Mouse (Mus musculus): Measurements from ENCODE around the gene Ghrh. TPM values are rescaled to one million over a fixed set of nuclear protein-coding genes. Genes with fewer than 3 reads are reported as not detected.

Ghrh gene
- not detected for polyA plus RNA-seq (2017; shearing (Covaris generic))

GRCm38 (mm10) chr2:157347361-157348159, at the start of gene Ghrh:
Gene Ghrh, minus strand, starts transcription at chr2:157347506.

GRCm38 (mm10) chr2:157367184-157367893, 20.0 kb upstream of the Ghrh start, which contains the start of gene Manbal:
Gene Manbal, plus strand, starts transcription at chr2:157367594.

Other genes starting within 250 kb of the Ghrh start
- 1,000 to 10,000 TPM in 1 of 2 experiments, 100 to 1,000 TPM in 1; 694 to 1,141 TPM for gene Samhd1, start 212.2 kb downstream of the Ghrh start, polyA plus RNA-seq (2017; shearing (Covaris generic))
- 10 to 100 TPM; 37.5 to 40.8 TPM for gene Rbl1, start 143.0 kb downstream of the Ghrh start, polyA plus RNA-seq (2017; shearing (Covaris generic))
- 100 to 1,000 TPM; 183 to 211 TPM for gene Rpn2, start 68.5 kb downstream of the Ghrh start, polyA plus RNA-seq (2017; shearing (Covaris generic))
- gene Mroh8, start 68.0 kb downstream of the Ghrh start, polyA plus RNA-seq (2017; shearing (Covaris generic)): under 1 TPM; 0.38 to 0.95 TPM
- gene Manbal, start 20.1 kb upstream of the Ghrh start, polyA plus RNA-seq (2017; shearing (Covaris generic)): 10 to 100 TPM; 39.1 to 63.5 TPM
- gene Src, start 70.9 kb upstream of the Ghrh start, polyA plus RNA-seq (2017; shearing (Covaris generic)): 1 to 10 TPM; 1.8 to 9.7 TPM
- under 1 TPM; 0.14 to 0.42 TPM for gene Nnat, start 212.6 kb upstream of the Ghrh start, polyA plus RNA-seq (2017; shearing (Covaris generic))
- gene Blcap, start 223.8 kb upstream of the Ghrh start, polyA plus RNA-seq (2017; shearing (Covaris generic)): 10 to 100 TPM; 11.1 to 16.5 TPM